Mouse (Mus musculus) urinary bladder, postnatal 36 days (tissue): Measurements from ENCODE around the gene Gm21958.
A peak's percentile ranks its signal among the peaks of the same experiment; 100 is the strongest.
"Not testable (repeated sequence)": the region's sequence is repeated elsewhere in the genome, so short reads cannot be mapped to it uniquely, and the experiment has no call there.

Source experiments
- DNase-seq, 2 experiments: peaks; one replicate each; pipeline ENCODE4 v3.0.0; 2022; ENCODE audit warnings: low spot score in 2 of 2, mixed read lengths in 1 of 2

Gene Gm21958

GRCm38 (mm10) chr3:54723741-54724500, 9.8 kb upstream of the Gm21958 start:
- peak; percentile 3 to 6 for DNase-seq

GRCm38 (mm10) chr3:54718947-54719346, 4.8 kb upstream of the Gm21958 start:
- no peak for DNase-seq

GRCm38 (mm10) chr3:54717348-54717747, 3.2 kb upstream of the Gm21958 start:
- DNase-seq, result no peak

GRCm38 (mm10) chr3:54715461-54715860, 1.3 kb upstream of the Gm21958 start:
- no peak for DNase-seq

- DNase-seq, result no peak
These were observed 5.2 kb downstream of the Gm21958 start for GRCm38 (mm10) chr3:54708972-54709371.

- not testable (repeated sequence) for DNase-seq
These were observed 10.0 kb downstream of the Gm21958 start for GRCm38 (mm10) chr3:54704106-54704505.

- no peak for DNase-seq
These were observed 14.3 kb downstream of the Gm21958 start for GRCm38 (mm10) chr3:54699759-54700301.

- no peak for DNase-seq
These were observed 21.1 kb downstream of the Gm21958 start for GRCm38 (mm10) chr3:54693056-54693415.

- DNase-seq, result peak; percentile 86 to 91
These were observed 21.7 kb downstream of the Gm21958 start, which contains the start of gene Supt20 for GRCm38 (mm10) chr3:54692202-54693055. Gene Supt20, plus strand, starts transcription at chr3:54692807.

GRCm38 (mm10) chr3:54689091-54689490, 25.1 kb downstream of the Gm21958 start:
- DNase-seq, result no peak

- DNase-seq, result no peak
These were observed 26.9 kb downstream of the Gm21958 start for GRCm38 (mm10) chr3:54687245-54687644.

GRCm38 (mm10) chr3:54685202-54685601, 29.0 kb downstream of the Gm21958 start:
- DNase-seq, result no peak

GRCm38 (mm10) chr3:54681310-54682204, 32.6 kb downstream of the Gm21958 start:
- DNase-seq, result no peak

- no peak for DNase-seq
These were observed 37.3 kb downstream of the Gm21958 start for GRCm38 (mm10) chr3:54676818-54677217.

- DNase-seq, result no peak
These were observed 41.3 kb downstream of the Gm21958 start for GRCm38 (mm10) chr3:54672557-54673529.

- DNase-seq, result no peak
These were observed 42.0 kb downstream of the Gm21958 start for GRCm38 (mm10) chr3:54672111-54672510.

GRCm38 (mm10) chr3:54669559-54669958, 44.6 kb downstream of the Gm21958 start:
- no peak for DNase-seq

GRCm38 (mm10) chr3:54668722-54669121, 45.4 kb downstream of the Gm21958 start:
- DNase-seq, result no peak

GRCm38 (mm10) chr3:54668141-54668540, 46.0 kb downstream of the Gm21958 start:
- no peak for DNase-seq
